Comparison of ENCODE assay signal across 12 mouse cellular contexts in genomic region chr4:142046496-142046895, GRCm38 (mm10). TPM values are rescaled to one million over a fixed set of nuclear protein-coding genes. Genes with fewer than 3 reads are reported as not detected.
"Had no signal": no experiment of that assay in that cellular context is flagged by ENCODE, and none has a peak within 500 bp of the region (broad histone marks: within the 10 kb centered on the region; RNA-seq: fewer than 3 reads in every experiment).

No protein-coding gene starts in this region.

- H3K4me1 ChIP-seq: midbrain, embryonic 12.5 days; neural tube, embryonic 15.5 days had no signal

- H3K4me3 ChIP-seq: limb, embryonic 12.5 days; midbrain, embryonic 12.5 days; myocyte; neural tube, embryonic 15.5 days had no signal

- H3K4me2 ChIP-seq: hindbrain, embryonic 14.5 days; limb, embryonic 12.5 days; midbrain, embryonic 12.5 days; neural tube, embryonic 15.5 days had no signal

- H3K27me3 ChIP-seq: neural tube, embryonic 15.5 days had no signal

- H3K9me3 ChIP-seq: limb, embryonic 12.5 days; midbrain, embryonic 12.5 days; neural tube, embryonic 15.5 days had no signal

- H3K9ac ChIP-seq: hindbrain, embryonic 14.5 days; limb, embryonic 12.5 days; liver, embryonic 14.5 days; midbrain, embryonic 12.5 days; neural tube, embryonic 15.5 days had no signal

- H3K36me3 ChIP-seq: limb, embryonic 12.5 days; midbrain, embryonic 12.5 days; neural tube, embryonic 15.5 days had no signal

- H3K27ac ChIP-seq: hindbrain, embryonic 14.5 days; liver, embryonic 14.5 days; midbrain, embryonic 12.5 days; neural tube, embryonic 15.5 days had no signal

- DNase-seq: layer of hippocampus, adult 9-11 months; layer of hippocampus, postnatal 36 days; liver; right cerebral cortex, adult 18-20 months; right cerebral cortex, postnatal 25 days; thymus, postnatal 14 days had no signal

RNA-seq across cellular contexts. Expression of gene Tmem51, which starts 37.6 kb away (rescaled TPM):
- polyA plus RNA-seq: myocyte had no signal
